In genomic region chr7:18989995-18990394, GRCm38 (mm10) we compare ENCODE assay signal across 7 mouse cellular contexts. TPM values are rescaled to one million over a fixed set of nuclear protein-coding genes. Genes with fewer than 3 reads are reported as not detected.
A peak's percentile ranks its signal among the peaks of the same experiment; 100 is the strongest.
DNase-seq lines count a peak whose midpoint lies in the region; ATAC-seq lines count a peak whose summit lies in the region.

No protein-coding gene starts in this region.

- peaks cover 76% of the 10 kb centered on the region for H3K27me3 ChIP-seq in liver, embryonic 12.5 days (replicated peaks)
- H3K27me3 ChIP-seq in intestine, embryonic 14.5 days (replicated peaks; ENCODE audit: control insufficient read depth, insufficient read depth, low read length): peaks cover 29% of the 10 kb centered on the region
- no peaks in the 10 kb centered on the region for H3K27me3 ChIP-seq in splenic B cell, adult 2 months (ENCODE audit: control insufficient read depth, insufficient read depth, low read length, poor library complexity, severe bottlenecking)

- ATAC-seq in liver, embryonic 12.5 days: no peak
- no peak for ATAC-seq in intestine, embryonic 14.5 days (replicated peaks; ENCODE audit: low FRiP score, low TSS enrichment, low read depth)

- no peak overlapping the region for H3K27ac ChIP-seq in liver, embryonic 12.5 days
- peak overlapping the region; percentile 74; the same call in 1 of the 2 replicates for H3K27ac ChIP-seq in intestine, embryonic 14.5 days (ENCODE audit: low read depth)

- no peaks in the 10 kb centered on the region for H3K9me3 ChIP-seq in liver, embryonic 12.5 days (replicated peaks)
- no peaks in the 10 kb centered on the region for H3K9me3 ChIP-seq in intestine, embryonic 14.5 days (ENCODE audit: control insufficient read depth, low read length)

- DNase-seq in liver: no peak
- DNase-seq in embryo, embryonic 11 days: peak; percentile 50
- DNase-seq in intestine, embryonic 14.5 days (ENCODE audit: low spot score): no peak
- peak; percentile 18 for DNase-seq in splenic B cell, adult 2 months (ENCODE audit: low read depth, low spot score)
- DNase-seq in thymus, postnatal 14 days: no peak
- no peak for DNase-seq in ovary, postnatal 10 days (ENCODE audit: low spot score)

- peak overlapping the region; percentile 78 for H3K4me2 ChIP-seq in liver, embryonic 12.5 days
- H3K4me2 ChIP-seq in intestine, embryonic 14.5 days (ENCODE audit: low read length): peak overlapping the region; percentile 81

- WGBS in liver, embryonic 12.5 days (ENCODE audit: insufficient replicate concordance): 15% methylated on average over 5 of the region's 5 CpGs
- 9% methylated on average over 5 of the region's 5 CpGs for WGBS in intestine, embryonic 14.5 days

- H3K9ac ChIP-seq in liver, embryonic 12.5 days: no peak overlapping the region
- H3K9ac ChIP-seq in intestine, embryonic 14.5 days (ENCODE audit: low read length): peak overlapping the region; percentile 27

- H3K36me3 ChIP-seq in liver, embryonic 12.5 days: no peaks in the 10 kb centered on the region; the same call in 1 of the 2 replicates
- no peaks in the 10 kb centered on the region for H3K36me3 ChIP-seq in intestine, embryonic 14.5 days (ENCODE audit: control insufficient read depth, insufficient read depth, low read length)
- peaks cover 1% of the 10 kb centered on the region; the same call in 1 of the 2 replicates for H3K36me3 ChIP-seq in splenic B cell, adult 2 months (ENCODE audit: control insufficient read depth, insufficient read depth, low read length, poor library complexity, severe bottlenecking)

- peaks cover 23% of the 10 kb centered on the region for H3K4me1 ChIP-seq in liver, embryonic 12.5 days
- H3K4me1 ChIP-seq in intestine, embryonic 14.5 days (replicated peaks; ENCODE audit: control insufficient read depth, insufficient read depth, low read length): peaks cover 9% of the 10 kb centered on the region

- peak overlapping the region; percentile 52; the same call in 1 of the 2 replicates for H3K4me3 ChIP-seq in liver, embryonic 12.5 days
- H3K4me3 ChIP-seq in intestine, embryonic 14.5 days (ENCODE audit: low read depth, low read length): peak overlapping the region; percentile 51

RNA-seq across cellular contexts. Expression of gene Mypop, which starts 1.1 kb away (rescaled TPM):
- 1.3 and 1.7 TPM in 2 replicates for polyA plus RNA-seq in liver, embryonic 12.5 days (2016; fragmentation: Nextera tagmentation; extraction: Ambion mirVana)
- polyA plus RNA-seq in intestine, embryonic 14.5 days (2014; fragmentation: Nextera tagmentation; extraction: Ambion mirVana): 2.8 and 3.2 TPM in 2 replicates

RNA-seq across cellular contexts. Expression of gene Nanos2, which starts 2.8 kb away (rescaled TPM):
- not detected in 2 replicates for polyA plus RNA-seq in liver, embryonic 12.5 days (2016; fragmentation: Nextera tagmentation; extraction: Ambion mirVana)
- polyA plus RNA-seq in intestine, embryonic 14.5 days (2014; fragmentation: Nextera tagmentation; extraction: Ambion mirVana): not detected in 2 replicates

RNA-seq across cellular contexts. Expression of gene Irf2bp1, which starts 13.8 kb away (rescaled TPM):
- polyA plus RNA-seq in liver, embryonic 12.5 days (2016; fragmentation: Nextera tagmentation; extraction: Ambion mirVana): 20.1 and 22.3 TPM in 2 replicates
- polyA plus RNA-seq in intestine, embryonic 14.5 days (2014; fragmentation: Nextera tagmentation; extraction: Ambion mirVana): 29.5 and 29.6 TPM in 2 replicates

RNA-seq across cellular contexts. Expression of gene Foxa3, which starts 33.3 kb away (rescaled TPM):
- 25.3 and 26.6 TPM in 2 replicates for polyA plus RNA-seq in liver, embryonic 12.5 days (2016; fragmentation: Nextera tagmentation; extraction: Ambion mirVana)
- polyA plus RNA-seq in intestine, embryonic 14.5 days (2014; fragmentation: Nextera tagmentation; extraction: Ambion mirVana): 21.6 and 21.9 TPM in 2 replicates

RNA-seq across cellular contexts. Expression of gene Sympk, which starts 34.2 kb away (rescaled TPM):
- 30.3 and 33.3 TPM in 2 replicates for polyA plus RNA-seq in liver, embryonic 12.5 days (2016; fragmentation: Nextera tagmentation; extraction: Ambion mirVana)
- polyA plus RNA-seq in intestine, embryonic 14.5 days (2014; fragmentation: Nextera tagmentation; extraction: Ambion mirVana): 23.9 and 26.1 TPM in 2 replicates

Comparison
In these comparisons a context has a peak if more than half of its experiments do, and no peak if none do; other contexts are left out.
1. DNase-seq: peak in embryo, embryonic 11 days (single experiment) and splenic B cell, adult 2 months (single experiment); none in liver (single experiment), intestine, embryonic 14.5 days (single experiment), thymus, postnatal 14 days (single experiment) and ovary, postnatal 10 days (single experiment).